Mouse (Mus musculus) thymus, adult 2 months (tissue): ENCODE measurements around the gene Mau2. TPM values are rescaled to one million over a fixed set of nuclear protein-coding genes. Genes with fewer than 3 reads are reported as not detected.

Experiments used
- DNase-seq: peaks from one replicate; pipeline ENCODE4 v3.0.0; 2021
- H3K27ac ChIP-seq: fragments of 200-500 bp; 2 replicates; pipeline ENCODE4 v1.5.1; 2012; ENCODE audit warnings: low read length, control low read depth; ENCODE audit not compliant: control insufficient read depth, insufficient read depth
- H3K27me3 ChIP-seq: fragments of 200-500 bp; 2 replicates; pipeline ENCODE4 v1.6.1; 2012; ENCODE audit warnings: mild to moderate bottlenecking, low read length, moderate library complexity, mixed read lengths; ENCODE audit not compliant: control insufficient read depth, insufficient read depth
- H3K36me3 ChIP-seq: fragments of 200-500 bp; 2 replicates; pipeline ENCODE4 v1.6.1; 2012; ENCODE audit warnings: mild to moderate bottlenecking, low read length, moderate library complexity; ENCODE audit not compliant: control insufficient read depth, insufficient read depth
- H3K4me1 ChIP-seq: fragments of 200-500 bp; replicated peaks from 2 replicates; pipeline ENCODE4 v1.6.1; 2012; ENCODE audit warnings: low read length; ENCODE audit not compliant: control insufficient read depth, insufficient read depth
- H3K4me3 ChIP-seq: fragments of 200-500 bp; 2 replicates; pipeline ENCODE4 v1.5.1; 2012; ENCODE audit warnings: mild to moderate bottlenecking, low read length, control low read depth, moderate library complexity; ENCODE audit not compliant: control insufficient read depth, insufficient read depth
- CTCF ChIP-seq: fragments of 200-500 bp; IDR thresholded peaks from 2 replicates; pipeline ENCODE4 v1.5.1; 2012; ENCODE audit warnings: mild to moderate bottlenecking, control low read depth, low read length, moderate library complexity, borderline replicate concordance; ENCODE audit not compliant: control insufficient read depth, poor library complexity, insufficient read depth; ENCODE audit errors: extremely low read depth
- POLR2A ChIP-seq: fragments of 200-500 bp; IDR thresholded peaks from 2 replicates; pipeline ENCODE4 v1.6.1; 2012; ENCODE audit warnings: mild to moderate bottlenecking, low read length, control low read depth, moderate library complexity; ENCODE audit not compliant: control insufficient read depth, poor library complexity, insufficient read depth; ENCODE audit errors: extremely low read depth
- WGBS: fragments of 180-500 bp; shearing (Covaris S2); methylation state at CpG from one replicate; pipeline ENCODE4 v1.1.7; 2018; 5-methylcytosine and 5-hydroxymethylcytosine counted together
- polyA plus RNA-seq: library from polyadenylated mRNA; depleted of rRNA; stranded (reverse); fragments of >200 nt; gene quantifications from 2 replicates; pipeline ENCODE4 v1.2.3, GENCODE M21; 2012

Mau2 gene
- polyA plus RNA-seq, 1 experiment: 186 TPM

DNA sequence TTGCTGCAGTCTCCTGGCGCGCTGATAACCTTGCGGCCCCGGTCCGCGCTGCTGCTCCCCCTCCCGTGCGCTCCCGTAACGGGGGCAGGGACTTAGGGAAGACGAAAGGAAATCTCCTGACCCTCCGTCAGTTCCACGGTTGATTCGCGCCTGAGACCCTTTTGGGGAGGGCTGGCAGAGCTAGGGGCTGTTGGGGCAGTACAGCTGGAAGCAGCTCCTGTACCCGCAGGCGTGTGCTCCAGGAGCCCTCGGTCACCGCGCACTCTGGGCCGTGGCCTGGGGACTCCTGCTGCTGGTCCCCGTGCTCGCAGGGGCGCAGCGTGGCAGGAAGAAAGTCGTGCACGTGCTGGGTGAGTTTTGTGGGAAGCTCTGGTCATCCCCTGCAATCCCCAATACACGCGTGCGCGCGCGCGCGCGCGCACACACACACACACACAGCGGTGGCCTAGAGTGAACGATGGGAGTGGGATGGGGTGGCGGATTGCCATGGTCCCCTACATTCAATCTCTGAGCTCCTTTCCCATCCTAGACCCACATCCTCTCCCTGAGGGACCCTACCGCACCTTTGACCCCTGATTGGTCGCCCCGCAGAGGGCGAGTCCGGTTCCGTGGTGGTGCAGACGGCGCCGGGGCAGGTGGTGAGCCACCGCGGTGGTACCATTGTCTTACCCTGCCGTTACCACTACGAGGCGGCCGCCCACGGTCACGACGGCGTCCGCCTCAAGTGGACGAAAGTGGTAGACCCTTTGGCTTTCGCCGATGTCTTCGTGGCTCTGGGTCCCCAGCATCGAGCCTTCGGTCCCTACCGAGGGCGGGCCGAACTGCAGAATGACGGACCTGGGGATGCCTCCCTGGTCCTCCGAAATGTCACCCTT, 41.9 kb upstream of the Mau2 start:
- no peak for DNase-seq
- no peak overlapping the region for H3K4me3 ChIP-seq
- H3K27ac ChIP-seq: no peak overlapping the region
- TF ChIP-seq POLR2A: no peak
- TF ChIP-seq CTCF: no peak
- H3K27me3 ChIP-seq: peaks cover 26% of the 10 kb centered on the region
- 6% methylated on average over 71 of the region's 71 CpGs for WGBS
- peaks cover 5% of the 10 kb centered on the region; the same call in 1 of the 2 replicates for H3K4me1 ChIP-seq
- H3K36me3 ChIP-seq: no peaks in the 10 kb centered on the region

DNA sequence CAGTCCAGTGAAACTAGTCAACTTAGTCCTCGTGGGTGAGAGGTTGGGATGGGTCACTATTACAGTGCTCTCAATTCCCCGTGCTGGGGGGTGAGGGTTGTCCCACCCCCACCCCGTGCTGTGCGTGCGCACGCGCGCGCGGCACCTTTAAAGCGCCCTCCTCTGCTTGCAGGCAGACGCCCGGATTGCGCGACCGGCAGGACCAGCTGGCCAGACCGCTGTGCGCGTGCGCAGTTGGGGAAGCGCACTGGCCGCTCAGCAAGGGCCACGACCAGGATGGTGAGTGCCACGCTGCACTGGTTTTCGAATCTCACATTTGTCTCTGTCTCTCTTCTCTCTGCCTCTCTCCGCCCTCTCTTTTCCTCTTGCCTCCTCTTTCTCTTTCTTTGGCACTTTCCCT, 40.8 kb upstream of the Mau2 start, which contains the start of gene Hapln4:
TSS of gene Hapln4 (plus strand) at position 173 of the 400 bp plus-strand sequence.
- H3K4me1 ChIP-seq: peaks cover 5% of the 10 kb centered on the region; the same call in 1 of the 2 replicates
- no peak within 1 kb of the TSS for H3K4me3 ChIP-seq
- no peak within 1 kb of the TSS for H3K27ac ChIP-seq
- no peak for TF ChIP-seq POLR2A
- TF ChIP-seq CTCF: no peak
- no peaks in the 10 kb centered on the region for H3K36me3 ChIP-seq
- DNase-seq: no peak
- H3K27me3 ChIP-seq: peaks cover 22% of the 10 kb centered on the region
- 3% methylated on average over 26 of the region's 26 CpGs for WGBS

DNA sequence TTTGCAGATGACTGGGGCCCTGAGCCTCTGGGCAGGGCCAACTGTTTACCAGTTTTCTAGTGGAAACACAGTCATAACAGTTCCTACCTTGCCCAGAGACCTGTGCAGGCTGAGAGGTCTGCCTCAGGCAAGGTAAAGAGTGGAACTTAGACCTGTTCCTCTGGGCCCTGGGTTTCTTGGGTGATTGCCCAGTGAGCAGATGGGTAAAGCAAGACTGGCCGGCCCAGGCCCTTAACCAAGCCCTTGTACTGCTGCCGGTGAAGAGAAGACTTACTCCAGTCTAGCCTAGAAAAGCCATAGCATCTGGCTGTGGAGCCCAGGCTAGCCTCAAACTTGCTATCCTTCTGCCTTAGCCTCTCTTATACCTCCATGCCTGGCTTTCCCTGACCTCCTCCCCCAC, 39.4 kb upstream of the Mau2 start:
- DNase-seq: no peak
- Histone ChIP-seq H3K36me3 (no peaks in the 10 kb centered on the region), H3K4me3 (no peak overlapping the region), H3K4me1 (peaks cover 5% of the 10 kb centered on the region; the same call in 1 of the 2 replicates), H3K27me3 (peaks cover 12% of the 10 kb centered on the region; the same call in 1 of the 2 replicates), H3K27ac (no peak overlapping the region)
- 92% methylated on average over 2 of the region's 2 CpGs for WGBS
- TF ChIP-seq CTCF (no peak), POLR2A (no peak)

GRCm38 (mm10) chr8:70073682-70074081, 31.1 kb upstream of the Mau2 start:
- H3K27ac ChIP-seq: no peak overlapping the region
- H3K4me1 ChIP-seq: no peaks in the 10 kb centered on the region; the same call in 1 of the 2 replicates
- 17% methylated on average over 1 of the region's 1 CpGs for whole genome bisulfite sequencing
- no peak overlapping the region for H3K4me3 ChIP-seq
- peaks cover 7% of the 10 kb centered on the region for H3K36me3 ChIP-seq
- no peak for DNase-seq
- no peaks in the 10 kb centered on the region for H3K27me3 ChIP-seq
- TF ChIP-seq CTCF (no peak), POLR2A (no peak)

GRCm38 (mm10) chr8:70073120-70073519, 30.6 kb upstream of the Mau2 start:
- H3K36me3 ChIP-seq: peaks cover 7% of the 10 kb centered on the region
- TF ChIP-seq CTCF (no peak), POLR2A (no peak)
- DNase-seq: no peak
- WGBS: 78% methylated on average over 8 of the region's 8 CpGs
- no peak overlapping the region for H3K27ac ChIP-seq
- no peaks in the 10 kb centered on the region; the same call in 1 of the 2 replicates for H3K4me1 ChIP-seq
- no peak overlapping the region for H3K4me3 ChIP-seq
- no peaks in the 10 kb centered on the region for H3K27me3 ChIP-seq

GRCm38 (mm10) chr8:70072441-70073069, 30.0 kb upstream of the Mau2 start, which contains the start of gene Tm6sf2:
Tm6sf2 (plus strand) TSS chr8:70072924.
- no peak for DNase-seq
- no peak within 1 kb of the TSS for H3K4me3 ChIP-seq
- TF ChIP-seq POLR2A (no peak), CTCF (no peak)
- H3K27ac ChIP-seq: no peak within 1 kb of the TSS
- H3K27me3 ChIP-seq: no peaks in the 10 kb centered on the region
- peaks cover 7% of the 10 kb centered on the region for H3K36me3 ChIP-seq
- H3K4me1 ChIP-seq: no peaks in the 10 kb centered on the region; the same call in 1 of the 2 replicates
- 24% methylated on average over 26 of the region's 27 CpGs for WGBS
